Mouse (Mus musculus) heart, embryonic 12.5 days (tissue): ENCODE results near the gene Fcor. TPM values are rescaled to one million over a fixed set of nuclear protein-coding genes. Genes with fewer than 3 reads are reported as not detected.

Source experiments
- ATAC-seq: fragments of 200-750 bp; cut with Nextera tagmentation; 2 replicates; pipeline ENCODE4 v1.8.0; 2017; ENCODE audit warnings: moderate TSS enrichment, moderate library complexity; ENCODE audit not compliant: insufficient number of reproducible peaks, low FRiP score
- H3K27ac ChIP-seq: fragments of 300-500 bp; sonication (generic); 2 replicates; pipeline ENCODE4 v1.5.1; 2016; ENCODE audit warnings: mild to moderate bottlenecking, moderate library complexity; ENCODE audit not compliant: poor library complexity, severe bottlenecking
- H3K27me3 ChIP-seq: fragments of 300-500 bp; sonication (generic); replicated peaks from 2 replicates; pipeline ENCODE4 v1.6.1; 2016; ENCODE audit warnings: mild to moderate bottlenecking, moderate library complexity
- H3K36me3 ChIP-seq: fragments of 300-500 bp; sonication (generic); 2 replicates; pipeline ENCODE4 v1.6.1; 2016; ENCODE audit warnings: mild to moderate bottlenecking, moderate library complexity
- H3K4me1 ChIP-seq: fragments of 300-500 bp; sonication (generic); replicated peaks from 2 replicates; pipeline ENCODE4 v1.6.1; 2016; ENCODE audit warnings: mild to moderate bottlenecking
- H3K4me2 ChIP-seq: fragments of 300-500 bp; sonication (generic); 2 replicates; pipeline ENCODE4 v1.6.1; 2016; ENCODE audit warnings: mild to moderate bottlenecking, moderate library complexity
- H3K4me3 ChIP-seq: fragments of 300-500 bp; sonication (generic); 2 replicates; pipeline ENCODE4 v1.5.1; 2016; ENCODE audit warnings: mild to moderate bottlenecking
- H3K9ac ChIP-seq: fragments of 300-500 bp; sonication (generic); 2 replicates; pipeline ENCODE4 v1.6.1; 2016; ENCODE audit warnings: mild to moderate bottlenecking, moderate library complexity
- H3K9me3 ChIP-seq: fragments of 300-500 bp; sonication (generic); replicated peaks from 2 replicates; pipeline ENCODE4 v1.6.1; 2016; ENCODE audit warnings: mild to moderate bottlenecking, moderate library complexity
- WGBS: fragments of 180-500 bp; shearing (Covaris S2); methylation state at CpG from one replicate; pipeline ENCODE4 v1.1.7; 2016; 5-methylcytosine and 5-hydroxymethylcytosine counted together
- polyA plus RNA-seq: library from polyadenylated mRNA; unstranded; fragments of >200 nt; fragmentation: Nextera tagmentation; extraction: Ambion mirVana; gene quantifications from 2 replicates; pipeline ENCODE4 v1.2.1, GENCODE M21; 2016

Fcor gene
- polyA plus RNA-seq: 6.7 and 7.3 TPM in 2 replicates

GRCm38 (mm10) chr8:3671980-3672491, at the start of gene Fcor:
Fcor (minus strand) TSS chr8:3672362.
- H3K27ac ChIP-seq: no peak within 1 kb of the TSS
- no peaks in the 10 kb centered on the region for H3K36me3 ChIP-seq
- peak within 1 kb of the TSS; percentile 69 for H3K9ac ChIP-seq
- peaks cover 4% of the 10 kb centered on the region; the same call in 1 of the 2 replicates for H3K4me1 ChIP-seq
- H3K9me3 ChIP-seq: no peaks in the 10 kb centered on the region
- under 1% methylated on average over 23 of the region's 23 CpGs for WGBS
- H3K4me2 ChIP-seq: peak within 1 kb of the TSS; percentile 69
- H3K4me3 ChIP-seq: peak within 1 kb of the TSS; percentile 66
- H3K27me3 ChIP-seq: no peaks in the 10 kb centered on the region; the same call in 1 of the 2 replicates
- peak; percentile 75 for ATAC-seq

- Histone ChIP-seq H3K4me3 (no peak overlapping the region), H3K4me1 (peaks cover 13% of the 10 kb centered on the region; the same call in 1 of the 2 replicates), H3K9me3 (no peaks in the 10 kb centered on the region; the same call in 1 of the 2 replicates), H3K27me3 (no peaks in the 10 kb centered on the region), H3K4me2 (no peak overlapping the region), H3K36me3 (no peaks in the 10 kb centered on the region), H3K9ac (no peak overlapping the region), H3K27ac (no peak overlapping the region)
- WGBS: 31% methylated on average over 1 of the region's 1 CpGs
- no peak for ATAC-seq
Observed at GRCm38 (mm10) chr8:3721041-3721440, 48.9 kb upstream of the Fcor start.

GRCm38 (mm10) chr8:3720551-3720950, 48.4 kb upstream of the Fcor start, which contains the start of gene Clec4g:
Clec4g (minus strand) TSS chr8:3720651.
- no peaks in the 10 kb centered on the region for H3K36me3 ChIP-seq

GRCm38 (mm10) chr8:3718559-3718958, 46.4 kb upstream of the Fcor start:
- Histone ChIP-seq H3K4me3 (no peak overlapping the region), H3K4me2 (no peak overlapping the region), H3K27me3 (no peaks in the 10 kb centered on the region), H3K9ac (no peak overlapping the region), H3K4me1 (peaks cover 13% of the 10 kb centered on the region; the same call in 1 of the 2 replicates), H3K36me3 (no peaks in the 10 kb centered on the region), H3K27ac (no peak overlapping the region), H3K9me3 (no peaks in the 10 kb centered on the region)
- 16% methylated on average over 14 of the region's 14 CpGs for WGBS
- ATAC-seq: peak; percentile 41; the same call in 1 of the 2 replicates

More at GRCm38 (mm10) chr8:3720551-3720950, 48.4 kb upstream of the Fcor start, which contains the start of gene Clec4g:
- Histone ChIP-seq H3K27ac (no peak within 1 kb of the TSS), H3K4me2 (0 out of 2 replicates have a peak within 1 kb of the TSS, but pooled peaks have one; percentile 2), H3K4me3 (no peak within 1 kb of the TSS), H3K9ac (no peak within 1 kb of the TSS), H3K9me3 (no peaks in the 10 kb centered on the region; the same call in 1 of the 2 replicates), H3K27me3 (no peaks in the 10 kb centered on the region), H3K4me1 (peaks cover 13% of the 10 kb centered on the region; the same call in 1 of the 2 replicates)
- WGBS: 58% methylated on average over 5 of the region's 5 CpGs
- ATAC-seq: no peak

GRCm38 (mm10) chr8:3717321-3717954, 45.3 kb upstream of the Fcor start:
- no peaks in the 10 kb centered on the region for H3K36me3 ChIP-seq
- H3K4me3 ChIP-seq: no peak overlapping the region
- no peak overlapping the region for H3K4me2 ChIP-seq
- no peaks in the 10 kb centered on the region for H3K9me3 ChIP-seq
- H3K9ac ChIP-seq: no peak overlapping the region
- no peaks in the 10 kb centered on the region for H3K27me3 ChIP-seq
- H3K4me1 ChIP-seq: peaks cover 13% of the 10 kb centered on the region; the same call in 1 of the 2 replicates
- peak; percentile 54 for ATAC-seq
- WGBS: 43% methylated on average over 12 of the region's 12 CpGs
- H3K27ac ChIP-seq: peak overlapping the region; percentile 61; the same call in 1 of the 2 replicates

- no peak overlapping the region for H3K9ac ChIP-seq
- H3K4me3 ChIP-seq: no peak overlapping the region
- H3K27me3 ChIP-seq: no peaks in the 10 kb centered on the region
- H3K27ac ChIP-seq: peak overlapping the region; percentile 23; the same call in 1 of the 2 replicates
- H3K4me2 ChIP-seq: no peak overlapping the region
- H3K4me1 ChIP-seq: 0 out of 2 replicates have a peak, but pooled peaks cover 4% of the 10 kb centered on the region
- no peaks in the 10 kb centered on the region for H3K36me3 ChIP-seq
- H3K9me3 ChIP-seq: no peaks in the 10 kb centered on the region
- no peak for ATAC-seq
- 42% methylated on average over 2 of the region's 2 CpGs for WGBS
Observed at GRCm38 (mm10) chr8:3711646-3712045, 39.5 kb upstream of the Fcor start.

GRCm38 (mm10) chr8:3710312-3710711, 38.1 kb upstream of the Fcor start:
- 0 out of 2 replicates have a peak, but pooled peaks cover 4% of the 10 kb centered on the region for H3K4me1 ChIP-seq
- H3K4me2 ChIP-seq: no peak overlapping the region
- H3K9me3 ChIP-seq: no peaks in the 10 kb centered on the region
- no peak overlapping the region for H3K9ac ChIP-seq
- WGBS: 80% methylated on average over 3 of the region's 3 CpGs
- no peak overlapping the region for H3K27ac ChIP-seq
- H3K36me3 ChIP-seq: no peaks in the 10 kb centered on the region
- ATAC-seq: no peak
- H3K27me3 ChIP-seq: no peaks in the 10 kb centered on the region
- H3K4me3 ChIP-seq: no peak overlapping the region

GRCm38 (mm10) chr8:3707611-3708010, 35.4 kb upstream of the Fcor start:
- no peak overlapping the region for H3K4me3 ChIP-seq
- no peaks in the 10 kb centered on the region for H3K9me3 ChIP-seq
- no peak for ATAC-seq
- H3K4me2 ChIP-seq: no peak overlapping the region
- H3K9ac ChIP-seq: no peak overlapping the region
- 0 out of 2 replicates have a peak, but pooled peaks cover 4% of the 10 kb centered on the region for H3K4me1 ChIP-seq
- no peaks in the 10 kb centered on the region for H3K27me3 ChIP-seq
- no peaks in the 10 kb centered on the region for H3K36me3 ChIP-seq
- WGBS: 51% methylated on average over 7 of the region's 7 CpGs
- no peak overlapping the region for H3K27ac ChIP-seq

- 0 out of 2 replicates have a peak, but pooled peaks cover 4% of the 10 kb centered on the region for H3K4me1 ChIP-seq
- no peak for ATAC-seq
Observed at GRCm38 (mm10) chr8:3705711-3706110, 33.5 kb upstream of the Fcor start.

GRCm38 (mm10) chr8:3701491-3701890, 29.3 kb upstream of the Fcor start:
- Histone ChIP-seq H3K4me1 (no peaks in the 10 kb centered on the region), H3K27me3 (no peaks in the 10 kb centered on the region), H3K9ac (no peak overlapping the region), H3K4me3 (no peak overlapping the region), H3K27ac (no peak overlapping the region), H3K9me3 (no peaks in the 10 kb centered on the region), H3K4me2 (no peak overlapping the region), H3K36me3 (no peaks in the 10 kb centered on the region)
- 94% methylated on average over 1 of the region's 1 CpGs for WGBS
- ATAC-seq: no peak

More at GRCm38 (mm10) chr8:3705711-3706110, 33.5 kb upstream of the Fcor start:
- 52% methylated on average over 4 of the region's 4 CpGs for WGBS
- Histone ChIP-seq H3K4me2 (no peak overlapping the region), H3K9me3 (no peaks in the 10 kb centered on the region), H3K4me3 (no peak overlapping the region), H3K9ac (no peak overlapping the region), H3K27me3 (no peaks in the 10 kb centered on the region), H3K27ac (no peak overlapping the region), H3K36me3 (no peaks in the 10 kb centered on the region)

- H3K27me3 ChIP-seq: no peaks in the 10 kb centered on the region
- H3K9ac ChIP-seq: no peak within 1 kb of the TSS
- H3K4me2 ChIP-seq: no peak within 1 kb of the TSS
- no peaks in the 10 kb centered on the region for H3K36me3 ChIP-seq
- H3K9me3 ChIP-seq: no peaks in the 10 kb centered on the region
- no peak for ATAC-seq
- H3K27ac ChIP-seq: no peak within 1 kb of the TSS
- H3K4me1 ChIP-seq: no peaks in the 10 kb centered on the region
- H3K4me3 ChIP-seq: no peak within 1 kb of the TSS
- WGBS: 74% methylated on average over 3 of the region's 3 CpGs
Observed at GRCm38 (mm10) chr8:3694121-3694520, 22.0 kb upstream of the Fcor start, which contains the start of gene Fcer2a. Fcer2a (minus strand) TSS chr8:3694175.
